Mouse (Mus musculus): ENCODE data around the gene Gm19345. TPM values are rescaled to one million over a fixed set of nuclear protein-coding genes. Genes with fewer than 3 reads are reported as not detected.

Gene Gm19345
- polyA plus RNA-seq, 1 experiment from 2014 or later: not detected

DNA sequence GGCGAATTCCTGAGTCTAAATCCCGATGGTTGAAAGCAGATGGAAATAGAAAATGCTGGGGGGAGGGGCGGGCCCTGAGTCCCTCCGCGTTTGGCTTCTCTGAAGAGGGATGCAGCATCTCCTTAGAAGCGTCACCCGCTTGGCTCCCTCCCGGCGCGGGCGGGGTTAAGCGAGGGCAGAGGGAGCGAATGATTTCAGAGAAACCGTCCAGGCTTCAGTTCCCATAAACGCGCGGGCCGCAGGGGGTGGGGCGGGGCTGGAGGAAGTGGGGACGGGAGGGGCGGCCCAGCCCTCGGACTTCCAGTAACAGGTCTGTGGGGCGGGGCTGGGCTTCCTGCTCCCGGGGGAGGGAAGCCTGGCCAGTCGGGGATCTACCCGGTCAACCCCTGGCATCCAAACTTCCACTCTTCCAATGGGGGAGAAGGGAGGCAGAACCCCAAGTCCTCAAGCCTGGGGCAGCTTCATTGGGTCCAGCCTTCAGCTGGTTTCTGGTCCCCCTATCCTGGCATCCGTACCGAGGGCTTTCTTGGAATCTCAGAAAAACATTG lies 35.5 kb upstream of the Gm19345 start:
- Histone ChIP-seq H3K27me3 (replicated peaks; ENCODE audit: control insufficient read depth, insufficient read depth, low read length) (peaks cover 11% of the 10 kb centered on the region), H3K27ac (ENCODE audit: low read depth, low read length) (no peak overlapping the region), H3K9ac (ENCODE audit: low read depth, low read length) (no peak overlapping the region), H3K4me3 (ENCODE audit: low read depth, low read length) (peak overlapping the region; percentile 28), H3K9me3 (ENCODE audit: control insufficient read depth, low read length) (peaks cover 2% of the 10 kb centered on the region; the same call in 1 of the 2 replicates), H3K4me1 (replicated peaks; ENCODE audit: control insufficient read depth, insufficient read depth, low read length) (peaks cover 12% of the 10 kb centered on the region), H3K4me2 (peak overlapping the region; percentile 58), H3K36me3 (ENCODE audit: control insufficient read depth, insufficient read depth, low read length) (no peaks in the 10 kb centered on the region)
- WGBS: under 1% methylated on average over 28 of the region's 28 CpGs
- peak; percentile 60 for ATAC-seq (replicated peaks; ENCODE audit: low FRiP score)
- peak; percentile 83 for DNase-seq (ENCODE audit: low spot score)

DNA sequence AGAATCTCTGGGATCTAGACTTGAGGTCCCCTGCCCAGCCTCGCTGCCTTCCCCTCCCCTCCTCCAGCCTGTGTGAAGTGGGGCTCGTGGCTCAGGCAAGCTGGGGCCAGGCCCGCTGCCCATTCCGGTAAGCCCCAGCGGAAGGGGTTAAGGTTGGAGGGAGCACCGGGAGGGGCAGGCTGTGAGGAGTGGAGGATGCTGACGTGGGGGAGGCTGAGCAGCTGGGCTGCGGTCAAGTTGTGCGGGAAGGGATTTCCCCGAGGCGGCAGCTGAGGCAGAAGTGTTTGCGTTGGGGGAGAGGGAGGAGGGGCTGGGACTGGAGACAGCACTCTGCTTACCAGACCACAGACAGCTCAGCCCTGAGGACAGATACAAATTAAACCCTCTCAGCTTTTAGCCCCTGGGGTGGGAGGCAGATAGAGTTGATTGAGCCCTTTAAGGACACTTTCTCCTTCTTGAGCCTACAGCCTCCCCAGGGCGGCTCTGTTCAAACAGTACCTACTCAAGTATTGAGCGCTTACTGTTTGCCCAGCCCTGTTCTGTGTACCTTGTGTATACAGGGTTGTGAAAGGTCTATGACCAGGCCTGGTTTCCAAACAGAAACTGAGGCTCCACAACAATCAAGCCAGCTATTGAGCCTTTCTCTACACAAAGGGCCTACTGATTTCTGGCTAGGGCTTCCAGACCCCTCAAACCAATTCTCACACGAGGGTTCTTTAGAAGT lies 34.3 kb upstream of the Gm19345 start:
- peak; percentile 61 for ATAC-seq (replicated peaks; ENCODE audit: low FRiP score)
- H3K4me1 ChIP-seq (replicated peaks; ENCODE audit: control insufficient read depth, insufficient read depth, low read length): peaks cover 14% of the 10 kb centered on the region
- no peak overlapping the region for H3K9ac ChIP-seq (ENCODE audit: low read depth, low read length)
- peaks cover 14% of the 10 kb centered on the region for H3K27me3 ChIP-seq (replicated peaks; ENCODE audit: control insufficient read depth, insufficient read depth, low read length)
- H3K9me3 ChIP-seq (ENCODE audit: control insufficient read depth, low read length): peaks cover 2% of the 10 kb centered on the region; the same call in 1 of the 2 replicates
- H3K27ac ChIP-seq (ENCODE audit: low read depth, low read length): peak overlapping the region; percentile 34; the same call in 1 of the 2 replicates
- H3K4me2 ChIP-seq: peak overlapping the region; percentile 58
- no peaks in the 10 kb centered on the region for H3K36me3 ChIP-seq (ENCODE audit: control insufficient read depth, insufficient read depth, low read length)
- DNase-seq (ENCODE audit: low spot score): peak; percentile 73
- WGBS: 8% methylated on average over 15 of the region's 15 CpGs
- peak overlapping the region; percentile 28; the same call in 1 of the 2 replicates for H3K4me3 ChIP-seq (ENCODE audit: low read depth, low read length)

DNA sequence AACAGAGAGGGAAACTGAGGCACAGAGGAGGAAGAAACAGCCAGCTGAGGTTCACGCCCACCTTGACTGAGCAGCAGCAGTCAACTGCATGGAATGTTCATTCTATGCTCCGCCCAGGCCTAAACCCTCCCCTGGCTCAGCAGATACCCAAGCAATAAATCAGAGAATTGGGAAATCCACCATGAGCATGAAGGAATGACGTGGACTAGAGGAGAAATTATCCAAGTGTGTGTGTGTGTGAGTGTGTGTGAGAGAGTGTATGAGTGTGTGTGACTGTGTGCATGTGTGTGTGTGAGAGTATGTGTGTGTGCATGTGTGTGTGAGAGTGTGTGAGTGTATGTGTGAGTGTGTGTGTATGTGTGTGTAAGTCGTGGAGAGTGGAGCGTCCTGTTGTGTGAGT lies 33.4 kb upstream of the Gm19345 start:
- Histone ChIP-seq H3K27me3 (replicated peaks; ENCODE audit: control insufficient read depth, insufficient read depth, low read length) (peaks cover 15% of the 10 kb centered on the region), H3K27ac (ENCODE audit: low read depth, low read length) (no peak overlapping the region), H3K36me3 (ENCODE audit: control insufficient read depth, insufficient read depth, low read length) (no peaks in the 10 kb centered on the region), H3K4me1 (replicated peaks; ENCODE audit: control insufficient read depth, insufficient read depth, low read length) (peaks cover 16% of the 10 kb centered on the region), H3K4me3 (ENCODE audit: low read depth, low read length) (no peak overlapping the region), H3K9ac (ENCODE audit: low read depth, low read length) (no peak overlapping the region), H3K9me3 (ENCODE audit: control insufficient read depth, low read length) (peaks cover 2% of the 10 kb centered on the region; the same call in 1 of the 2 replicates), H3K4me2 (no peak overlapping the region)
- 67% methylated on average over 5 of the region's 5 CpGs for WGBS
- DNase-seq (ENCODE audit: low spot score): no peak
- no peak for ATAC-seq (replicated peaks; ENCODE audit: low FRiP score)

DNA sequence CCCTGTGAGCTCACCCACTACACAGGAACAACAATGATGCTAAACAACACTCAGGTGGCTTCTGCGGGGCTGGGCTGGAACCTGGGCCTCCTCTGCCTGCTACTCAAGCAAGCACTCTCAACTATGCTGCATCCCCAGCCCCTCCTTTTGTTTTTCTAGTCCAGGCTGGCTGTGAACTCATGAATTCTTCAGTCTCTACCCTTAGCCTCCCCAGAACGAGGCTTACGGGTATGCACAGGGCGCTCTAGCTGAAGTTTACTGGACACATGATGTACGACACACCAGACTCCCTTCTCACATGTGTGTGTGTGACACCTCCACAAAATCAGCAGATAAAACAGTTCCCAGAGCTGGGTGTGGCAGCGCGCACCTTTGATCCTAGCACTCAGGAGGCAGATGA lies 32.9 kb upstream of the Gm19345 start:
- Histone ChIP-seq H3K9me3 (ENCODE audit: control insufficient read depth, low read length) (peaks cover 2% of the 10 kb centered on the region; the same call in 1 of the 2 replicates), H3K27ac (ENCODE audit: low read depth, low read length) (no peak overlapping the region), H3K4me3 (ENCODE audit: low read depth, low read length) (no peak overlapping the region), H3K27me3 (replicated peaks; ENCODE audit: control insufficient read depth, insufficient read depth, low read length) (peaks cover 15% of the 10 kb centered on the region), H3K4me2 (no peak overlapping the region), H3K36me3 (ENCODE audit: control insufficient read depth, insufficient read depth, low read length) (no peaks in the 10 kb centered on the region), H3K4me1 (replicated peaks; ENCODE audit: control insufficient read depth, insufficient read depth, low read length) (peaks cover 20% of the 10 kb centered on the region), H3K9ac (ENCODE audit: low read depth, low read length) (no peak overlapping the region)
- 74% methylated on average over 7 of the region's 7 CpGs for WGBS
- no peak for DNase-seq (ENCODE audit: low spot score)
- ATAC-seq (replicated peaks; ENCODE audit: low FRiP score): no peak

DNA sequence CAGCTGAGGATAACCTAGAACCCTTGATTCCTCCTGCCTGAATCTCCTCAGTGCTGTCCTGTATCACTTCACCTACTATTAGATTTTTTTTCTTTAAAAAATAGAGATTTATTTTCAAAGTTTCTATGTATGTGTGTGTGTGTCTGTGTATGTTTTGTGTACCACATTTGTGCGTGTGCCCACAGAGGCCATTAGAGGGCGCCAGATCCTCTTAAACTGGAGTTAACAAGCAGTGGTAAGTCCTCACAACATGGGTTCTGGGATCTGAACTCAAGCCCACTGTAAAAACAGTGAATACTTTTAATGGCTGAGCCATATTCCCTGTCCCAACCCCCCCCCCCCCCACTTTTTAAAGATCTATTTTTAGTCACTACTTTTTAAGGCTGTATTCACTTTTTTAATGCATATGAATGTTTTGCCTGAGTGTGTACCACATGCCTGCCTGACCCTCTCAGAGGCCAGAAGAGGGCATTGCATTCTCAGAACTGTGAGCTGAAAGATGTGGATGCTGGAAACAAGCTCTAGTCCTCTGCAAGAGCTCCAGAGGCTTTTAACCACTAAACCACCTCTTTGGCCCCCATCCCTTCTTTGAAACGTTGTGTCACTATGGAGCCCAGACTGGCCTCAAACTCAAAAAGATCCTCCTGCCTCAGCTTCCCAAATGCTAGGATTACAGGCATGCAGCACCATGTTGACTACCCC lies 31.3 kb upstream of the Gm19345 start:
- Histone ChIP-seq H3K36me3 (ENCODE audit: control insufficient read depth, insufficient read depth, low read length) (no peaks in the 10 kb centered on the region), H3K4me1 (replicated peaks; ENCODE audit: control insufficient read depth, insufficient read depth, low read length) (peaks cover 23% of the 10 kb centered on the region), H3K4me2 (no peak overlapping the region), H3K9me3 (ENCODE audit: control insufficient read depth, low read length) (peaks cover 2% of the 10 kb centered on the region; the same call in 1 of the 2 replicates), H3K27me3 (replicated peaks; ENCODE audit: control insufficient read depth, insufficient read depth, low read length) (peaks cover 15% of the 10 kb centered on the region), H3K9ac (ENCODE audit: low read depth, low read length) (no peak overlapping the region), H3K27ac (ENCODE audit: low read depth, low read length) (no peak overlapping the region), H3K4me3 (ENCODE audit: low read depth, low read length) (no peak overlapping the region)
- DNase-seq (ENCODE audit: low spot score) (no peak), ATAC-seq (replicated peaks; ENCODE audit: low FRiP score) (no peak)
- WGBS: 70% methylated on average over 3 of the region's 3 CpGs

GRCm38 (mm10) chr7:19821633-19822032 lies 30.2 kb upstream of the Gm19345 start:
- DNase-seq (ENCODE audit: low spot score) (no peak), ATAC-seq (replicated peaks; ENCODE audit: low FRiP score) (no peak)
- Histone ChIP-seq H3K9me3 (ENCODE audit: control insufficient read depth, low read length) (peaks cover 2% of the 10 kb centered on the region; the same call in 1 of the 2 replicates), H3K4me1 (replicated peaks; ENCODE audit: control insufficient read depth, insufficient read depth, low read length) (peaks cover 17% of the 10 kb centered on the region), H3K36me3 (ENCODE audit: control insufficient read depth, insufficient read depth, low read length) (no peaks in the 10 kb centered on the region), H3K4me3 (ENCODE audit: low read depth, low read length) (0 out of 2 replicates have a peak overlapping the region, but pooled peaks have one; percentile 44), H3K9ac (ENCODE audit: low read depth, low read length) (no peak overlapping the region), H3K4me2 (peak overlapping the region; percentile 66), H3K27ac (ENCODE audit: low read depth, low read length) (no peak overlapping the region), H3K27me3 (replicated peaks; ENCODE audit: control insufficient read depth, insufficient read depth, low read length) (peaks cover 15% of the 10 kb centered on the region)
- WGBS: 65% methylated on average over 7 of the region's 7 CpGs

DNA sequence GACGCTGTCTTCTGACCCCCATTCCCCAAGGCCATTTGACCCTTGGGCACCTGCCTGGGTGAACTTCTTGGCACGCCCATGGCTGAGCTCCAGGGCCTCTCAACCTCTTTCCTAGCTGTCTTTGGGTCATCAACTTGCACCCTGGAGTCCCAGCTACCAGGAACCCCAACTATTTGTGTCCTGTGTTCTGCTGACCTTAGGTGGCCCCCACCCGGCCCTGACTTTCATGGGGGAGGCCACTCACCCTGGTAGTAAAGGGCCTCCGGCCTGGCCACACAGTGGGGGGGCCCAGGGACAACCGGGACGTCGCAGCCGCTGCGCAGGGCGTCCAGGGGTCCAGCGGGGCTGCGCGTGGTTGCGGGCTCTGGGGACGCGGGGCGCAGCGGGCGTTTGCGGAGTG lies 29.6 kb upstream of the Gm19345 start:
- peaks cover 15% of the 10 kb centered on the region for H3K27me3 ChIP-seq (replicated peaks; ENCODE audit: control insufficient read depth, insufficient read depth, low read length)
- no peaks in the 10 kb centered on the region for H3K36me3 ChIP-seq (ENCODE audit: control insufficient read depth, insufficient read depth, low read length)
- H3K4me3 ChIP-seq (ENCODE audit: low read depth, low read length): peak overlapping the region; percentile 44
- H3K4me2 ChIP-seq: peak overlapping the region; percentile 66
- peak overlapping the region; percentile 57 for H3K9ac ChIP-seq (ENCODE audit: low read depth, low read length)
- DNase-seq (ENCODE audit: low spot score) (no peak), ATAC-seq (replicated peaks; ENCODE audit: low FRiP score) (no peak)
- H3K27ac ChIP-seq (ENCODE audit: low read depth, low read length): no peak overlapping the region
- peaks cover 13% of the 10 kb centered on the region for H3K4me1 ChIP-seq (replicated peaks; ENCODE audit: control insufficient read depth, insufficient read depth, low read length)
- H3K9me3 ChIP-seq (ENCODE audit: control insufficient read depth, low read length): peaks cover 2% of the 10 kb centered on the region; the same call in 1 of the 2 replicates
- 7% methylated on average over 20 of the region's 20 CpGs for WGBS

- Histone ChIP-seq H3K27ac (ENCODE audit: low read depth, low read length) (peak within 1 kb of the TSS; percentile 85), H3K4me3 (ENCODE audit: low read depth, low read length) (peak within 1 kb of the TSS; percentile 44), H3K9ac (ENCODE audit: low read depth, low read length) (peak within 1 kb of the TSS; percentile 57), H3K9me3 (ENCODE audit: control insufficient read depth, low read length) (peaks cover 2% of the 10 kb centered on the region; the same call in 1 of the 2 replicates), H3K27me3 (replicated peaks; ENCODE audit: control insufficient read depth, insufficient read depth, low read length) (peaks cover 15% of the 10 kb centered on the region), H3K4me1 (replicated peaks; ENCODE audit: control insufficient read depth, insufficient read depth, low read length) (peaks cover 13% of the 10 kb centered on the region), H3K4me2 (peak within 1 kb of the TSS; percentile 66), H3K36me3 (ENCODE audit: control insufficient read depth, insufficient read depth, low read length) (no peaks in the 10 kb centered on the region)
- WGBS: 2% methylated on average over 36 of the region's 42 CpGs
- no peak for ATAC-seq (replicated peaks; ENCODE audit: low FRiP score)
- no peak for DNase-seq (ENCODE audit: low spot score)
These were observed 29.2 kb upstream of the Gm19345 start, which contains the start of gene Bcl3 for GRCm38 (mm10) chr7:19822604-19823058. TSS of gene Bcl3 (minus strand) at chr7:19822770.
